Mouse (Mus musculus): Measurements from ENCODE around the gene Olfr622. TPM values are rescaled to one million over a fixed set of nuclear protein-coding genes. Genes with fewer than 3 reads are reported as not detected.

Olfr622 gene
- polyA plus RNA-seq, 1 experiment from 2014 or later: not detected

DNA sequence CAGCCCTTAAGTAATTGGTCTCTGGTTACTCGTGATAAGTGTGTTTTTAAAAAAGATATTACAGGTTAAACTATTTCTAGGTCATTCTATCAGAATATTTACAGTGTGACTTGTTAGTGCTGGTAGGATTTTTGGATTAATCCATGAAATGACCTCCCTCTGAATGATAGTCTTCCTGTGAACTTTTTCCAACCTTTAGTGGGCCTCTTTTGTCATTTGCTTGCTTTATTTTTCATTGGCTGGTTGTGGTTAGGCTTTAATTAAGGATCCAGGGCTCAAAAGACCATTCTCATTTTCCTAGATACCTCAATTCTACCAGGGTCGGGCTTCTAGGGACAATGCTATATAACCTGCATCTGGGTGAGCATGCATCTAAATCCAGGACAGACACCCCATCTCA lies 52.7 kb downstream of the Olfr622 start, which contains the start of gene Olfr618:
Gene Olfr618 (plus strand): TSS at position 301 of the 400 bp plus-strand sequence.
- ATAC-seq: no peak
- no peak for DNase-seq (ENCODE audit: low spot score)
- no peaks in the 10 kb centered on the region for H3K27me3 ChIP-seq (replicated peaks; ENCODE audit: control insufficient read depth, insufficient read depth, low read length)
- H3K4me2 ChIP-seq (ENCODE audit: low read length): no peak within 1 kb of the TSS
- no peaks in the 10 kb centered on the region for H3K4me1 ChIP-seq (ENCODE audit: control insufficient read depth, insufficient read depth, low read length)
- 59% methylated on average over 2 of the region's 2 CpGs for WGBS
- no peaks in the 10 kb centered on the region for H3K36me3 ChIP-seq (ENCODE audit: control insufficient read depth, insufficient read depth, low read length)
- no peak within 1 kb of the TSS for H3K27ac ChIP-seq (ENCODE audit: low read depth, low read length)
- H3K4me3 ChIP-seq (ENCODE audit: low read depth, low read length): no peak within 1 kb of the TSS
- H3K9ac ChIP-seq (ENCODE audit: low read length): no peak within 1 kb of the TSS
- H3K9me3 ChIP-seq (replicated peaks; ENCODE audit: control insufficient read depth, low read length): no peaks in the 10 kb centered on the region

Other genes with a start within 250 kb of the Olfr622 start
- not detected in 2 replicates for gene Usp17lc, start 227.6 kb downstream of the Olfr622 start, polyA plus RNA-seq (2014; fragmentation: Nextera tagmentation; extraction: Ambion mirVana)
- not detected in 2 replicates for gene Olfr605, start 197.3 kb downstream of the Olfr622 start, polyA plus RNA-seq (2014; fragmentation: Nextera tagmentation; extraction: Ambion mirVana)
- gene Olfr606, start 193.7 kb downstream of the Olfr622 start, polyA plus RNA-seq (2014; fragmentation: Nextera tagmentation; extraction: Ambion mirVana): not detected in 2 replicates
- not detected in 2 replicates for gene Olfr607, start 178.6 kb downstream of the Olfr622 start, polyA plus RNA-seq (2014; fragmentation: Nextera tagmentation; extraction: Ambion mirVana)
- not detected in 2 replicates for gene Olfr608, start 172.8 kb downstream of the Olfr622 start, polyA plus RNA-seq (2014; fragmentation: Nextera tagmentation; extraction: Ambion mirVana)
- not detected in 2 replicates for gene Olfr609, start 144.6 kb downstream of the Olfr622 start, polyA plus RNA-seq (2014; fragmentation: Nextera tagmentation; extraction: Ambion mirVana)
- not detected in 2 replicates for gene Olfr610, start 130.6 kb downstream of the Olfr622 start, polyA plus RNA-seq (2014; fragmentation: Nextera tagmentation; extraction: Ambion mirVana)
- not detected in 2 replicates for gene Olfr611, start 121.9 kb downstream of the Olfr622 start, polyA plus RNA-seq (2014; fragmentation: Nextera tagmentation; extraction: Ambion mirVana)
- not detected in 2 replicates for gene Olfr612, start 100.0 kb downstream of the Olfr622 start, polyA plus RNA-seq (2014; fragmentation: Nextera tagmentation; extraction: Ambion mirVana)
- not detected in 2 replicates for gene Olfr613, start 94.6 kb downstream of the Olfr622 start, polyA plus RNA-seq (2014; fragmentation: Nextera tagmentation; extraction: Ambion mirVana)
- not detected in 2 replicates for gene Olfr615, start 86.6 kb downstream of the Olfr622 start, polyA plus RNA-seq (2014; fragmentation: Nextera tagmentation; extraction: Ambion mirVana)
- not detected in 2 replicates for gene Olfr616, start 73.6 kb downstream of the Olfr622 start, polyA plus RNA-seq (2014; fragmentation: Nextera tagmentation; extraction: Ambion mirVana)
- not detected in 2 replicates for gene Olfr617, start 69.6 kb downstream of the Olfr622 start, polyA plus RNA-seq (2014; fragmentation: Nextera tagmentation; extraction: Ambion mirVana)
- gene Olfr618, start 52.6 kb downstream of the Olfr622 start, polyA plus RNA-seq (2014; fragmentation: Nextera tagmentation; extraction: Ambion mirVana): not detected in 2 replicates
- gene Olfr619, start 42.1 kb downstream of the Olfr622 start, polyA plus RNA-seq (2014; fragmentation: Nextera tagmentation; extraction: Ambion mirVana): not detected in 2 replicates
- gene Olfr620, start 30.2 kb downstream of the Olfr622 start, polyA plus RNA-seq (2014; fragmentation: Nextera tagmentation; extraction: Ambion mirVana): not detected in 2 replicates
- gene Olfr623, start 21.0 kb upstream of the Olfr622 start, polyA plus RNA-seq (2014; fragmentation: Nextera tagmentation; extraction: Ambion mirVana): not detected in 2 replicates
- gene Olfr624, start 28.5 kb upstream of the Olfr622 start, polyA plus RNA-seq (2014; fragmentation: Nextera tagmentation; extraction: Ambion mirVana): not detected in 2 replicates
- gene Olfr625-ps1, start 40.0 kb upstream of the Olfr622 start, polyA plus RNA-seq (2014; fragmentation: Nextera tagmentation; extraction: Ambion mirVana): not detected in 2 replicates
- gene Olfr243, start 72.0 kb upstream of the Olfr622 start, polyA plus RNA-seq (2014; fragmentation: Nextera tagmentation; extraction: Ambion mirVana): not detected in 2 replicates
- gene Olfr628, start 87.7 kb upstream of the Olfr622 start, polyA plus RNA-seq (2014; fragmentation: Nextera tagmentation; extraction: Ambion mirVana): not detected in 2 replicates
- not detected in 2 replicates for gene Olfr629, start 102.2 kb upstream of the Olfr622 start, polyA plus RNA-seq (2014; fragmentation: Nextera tagmentation; extraction: Ambion mirVana)
- gene Olfr630, start 114.6 kb upstream of the Olfr622 start, polyA plus RNA-seq (2014; fragmentation: Nextera tagmentation; extraction: Ambion mirVana): not detected in 2 replicates
- not detected in 2 replicates for gene Olfr69, start 128.9 kb upstream of the Olfr622 start, polyA plus RNA-seq (2014; fragmentation: Nextera tagmentation; extraction: Ambion mirVana)
- gene Olfr68, start 137.0 kb upstream of the Olfr622 start, polyA plus RNA-seq (2014; fragmentation: Nextera tagmentation; extraction: Ambion mirVana): not detected in 2 replicates
- gene Olfr67, start 149.1 kb upstream of the Olfr622 start, polyA plus RNA-seq (2014; fragmentation: Nextera tagmentation; extraction: Ambion mirVana): not detected in 2 replicates
- 1,580 and 1,724 TPM in 2 replicates for gene Hbb-bt, start 171.3 kb upstream of the Olfr622 start, polyA plus RNA-seq (2014; fragmentation: Nextera tagmentation; extraction: Ambion mirVana)
- 3,810 and 4,891 TPM in 2 replicates for gene Hbb-bs, start 185.4 kb upstream of the Olfr622 start, polyA plus RNA-seq (2014; fragmentation: Nextera tagmentation; extraction: Ambion mirVana)
- gene Hbb-bh2, start 197.8 kb upstream of the Olfr622 start, polyA plus RNA-seq (2014; fragmentation: Nextera tagmentation; extraction: Ambion mirVana): not detected in 2 replicates
- 0.90 and 2.5 TPM in 2 replicates for gene Hbb-bh1, start 200.5 kb upstream of the Olfr622 start, polyA plus RNA-seq (2014; fragmentation: Nextera tagmentation; extraction: Ambion mirVana)
- 152 and 669 TPM in 2 replicates for gene Hbb-y, start 210.5 kb upstream of the Olfr622 start, polyA plus RNA-seq (2014; fragmentation: Nextera tagmentation; extraction: Ambion mirVana)
- not detected in 2 replicates for gene Olfr66, start 243.6 kb upstream of the Olfr622 start, polyA plus RNA-seq (2014; fragmentation: Nextera tagmentation; extraction: Ambion mirVana)

All from forebrain, embryonic 14.5 days (tissue).